Mouse (Mus musculus): ENCODE data around the gene Taok3. TPM values are rescaled to one million over a fixed set of nuclear protein-coding genes. Genes with fewer than 3 reads are reported as not detected.

The Taok3 gene
- total RNA-seq, 2 experiments from 2014 or later, result 57.5 to 80.2 TPM

GRCm38 (mm10) chr5:117242671-117243478 is 122.9 kb downstream of the Taok3 start:
- ATAC-seq (ENCODE audit: poor library complexity, severe bottlenecking), result no peak

GRCm38 (mm10) chr5:117245170-117245569 is 125.2 kb downstream of the Taok3 start:
- ATAC-seq (ENCODE audit: poor library complexity, severe bottlenecking), result no peak

- no peak for ATAC-seq (ENCODE audit: poor library complexity, severe bottlenecking)
These were observed 128.4 kb downstream of the Taok3 start for GRCm38 (mm10) chr5:117248351-117248750.

GRCm38 (mm10) chr5:117250796-117251195 is 130.9 kb downstream of the Taok3 start:
- ATAC-seq (ENCODE audit: poor library complexity, severe bottlenecking), result no peak

- no peak for ATAC-seq (ENCODE audit: poor library complexity, severe bottlenecking)
These were observed 131.8 kb downstream of the Taok3 start for GRCm38 (mm10) chr5:117251763-117252162.

GRCm38 (mm10) chr5:117258276-117258675 is 138.3 kb downstream of the Taok3 start:
- ATAC-seq (ENCODE audit: poor library complexity, severe bottlenecking), result no peak

- ATAC-seq (ENCODE audit: poor library complexity, severe bottlenecking), result no peak
These were observed 143.6 kb downstream of the Taok3 start for GRCm38 (mm10) chr5:117263566-117263965.

GRCm38 (mm10) chr5:117264701-117265100 is 144.8 kb downstream of the Taok3 start:
- ATAC-seq (ENCODE audit: poor library complexity, severe bottlenecking), result no peak

- ATAC-seq (ENCODE audit: poor library complexity, severe bottlenecking), result no peak
These were observed 148.0 kb downstream of the Taok3 start for GRCm38 (mm10) chr5:117267913-117268312.

GRCm38 (mm10) chr5:117268749-117269148 is 148.8 kb downstream of the Taok3 start:
- no peak for ATAC-seq (ENCODE audit: poor library complexity, severe bottlenecking)

- ATAC-seq (ENCODE audit: poor library complexity, severe bottlenecking), result 0 out of 2 replicates have a peak, but pooled peaks have one; percentile 26
These were observed 149.5 kb downstream of the Taok3 start for GRCm38 (mm10) chr5:117269395-117269794.

- no peak for ATAC-seq (ENCODE audit: poor library complexity, severe bottlenecking)
These were observed 152.0 kb downstream of the Taok3 start for GRCm38 (mm10) chr5:117271945-117272344.

- no peak for ATAC-seq (ENCODE audit: poor library complexity, severe bottlenecking)
These were observed 154.9 kb downstream of the Taok3 start for GRCm38 (mm10) chr5:117274817-117275216.

- no peak for ATAC-seq (ENCODE audit: poor library complexity, severe bottlenecking)
These were observed 157.9 kb downstream of the Taok3 start for GRCm38 (mm10) chr5:117277784-117278183.

GRCm38 (mm10) chr5:117278809-117279668 is 159.1 kb downstream of the Taok3 start:
- ATAC-seq (ENCODE audit: poor library complexity, severe bottlenecking), result no peak

GRCm38 (mm10) chr5:117279669-117280050 is 159.7 kb downstream of the Taok3 start:
- ATAC-seq (ENCODE audit: poor library complexity, severe bottlenecking), result no peak

- ATAC-seq (ENCODE audit: poor library complexity, severe bottlenecking), result no peak
These were observed 161.6 kb downstream of the Taok3 start for GRCm38 (mm10) chr5:117281536-117281935.

GRCm38 (mm10) chr5:117282360-117282759 is 162.4 kb downstream of the Taok3 start:
- ATAC-seq (ENCODE audit: poor library complexity, severe bottlenecking), result no peak

- no peak for ATAC-seq (ENCODE audit: poor library complexity, severe bottlenecking)
These were observed 164.1 kb downstream of the Taok3 start for GRCm38 (mm10) chr5:117284029-117284428.

GRCm38 (mm10) chr5:117284682-117285081 is 164.8 kb downstream of the Taok3 start:
- no peak for ATAC-seq (ENCODE audit: poor library complexity, severe bottlenecking)

- no peak for ATAC-seq (ENCODE audit: poor library complexity, severe bottlenecking)
These were observed 165.3 kb downstream of the Taok3 start for GRCm38 (mm10) chr5:117285266-117285665.

- no peak for ATAC-seq (ENCODE audit: poor library complexity, severe bottlenecking)
These were observed 166.4 kb downstream of the Taok3 start for GRCm38 (mm10) chr5:117286286-117286685.
